Mouse (Mus musculus): ENCODE measurements around the gene Ndrg3.
"Not testable (repeated sequence)": the region's sequence is repeated elsewhere in the genome, so short reads cannot be mapped to it uniquely, and the experiment has no call there.

Gene Ndrg3

DNA sequence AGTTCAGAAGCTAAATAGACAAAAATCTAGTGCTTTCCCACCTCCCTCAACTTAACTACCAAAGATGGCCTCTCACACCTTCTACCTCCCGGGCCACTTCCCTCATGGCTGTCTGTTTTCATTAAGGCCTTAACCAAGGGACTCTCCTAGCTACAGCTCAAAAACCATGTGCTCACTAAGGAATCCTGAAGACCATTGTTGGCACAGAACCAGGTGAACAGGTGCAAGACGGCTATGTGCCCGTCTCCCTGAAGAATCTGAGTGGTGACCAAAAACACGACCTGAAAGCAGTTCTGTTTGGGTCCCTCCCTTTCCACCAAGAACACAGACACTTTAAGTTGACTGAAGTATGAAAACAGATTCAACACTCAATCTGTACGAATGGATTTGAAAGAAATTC is 6.4 kb upstream of the Ndrg3 start:
- in situ Hi-C loops (cut with MboI): no loop called here

DNA sequence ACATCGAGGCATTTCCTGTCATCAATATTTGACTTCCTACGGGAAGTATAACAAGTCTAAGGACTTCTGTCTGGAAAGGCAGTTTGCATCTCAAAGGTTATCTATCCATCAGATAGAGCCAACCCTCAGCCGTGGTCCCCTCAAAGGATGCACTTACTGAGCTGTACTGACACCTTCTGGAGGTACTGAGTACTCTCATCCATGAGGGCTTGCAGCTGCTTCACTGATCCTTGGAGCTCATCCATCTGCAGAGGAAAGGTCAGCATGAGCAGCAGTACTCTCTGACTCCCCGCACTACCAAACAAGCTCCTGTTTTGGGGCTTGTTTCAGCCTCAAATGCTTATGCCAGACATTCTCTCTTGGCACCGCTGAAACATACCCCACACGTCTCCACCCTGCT is 4.7 kb upstream of the Ndrg3 start:
- in situ Hi-C loops (cut with MboI): no loop called here

DNA sequence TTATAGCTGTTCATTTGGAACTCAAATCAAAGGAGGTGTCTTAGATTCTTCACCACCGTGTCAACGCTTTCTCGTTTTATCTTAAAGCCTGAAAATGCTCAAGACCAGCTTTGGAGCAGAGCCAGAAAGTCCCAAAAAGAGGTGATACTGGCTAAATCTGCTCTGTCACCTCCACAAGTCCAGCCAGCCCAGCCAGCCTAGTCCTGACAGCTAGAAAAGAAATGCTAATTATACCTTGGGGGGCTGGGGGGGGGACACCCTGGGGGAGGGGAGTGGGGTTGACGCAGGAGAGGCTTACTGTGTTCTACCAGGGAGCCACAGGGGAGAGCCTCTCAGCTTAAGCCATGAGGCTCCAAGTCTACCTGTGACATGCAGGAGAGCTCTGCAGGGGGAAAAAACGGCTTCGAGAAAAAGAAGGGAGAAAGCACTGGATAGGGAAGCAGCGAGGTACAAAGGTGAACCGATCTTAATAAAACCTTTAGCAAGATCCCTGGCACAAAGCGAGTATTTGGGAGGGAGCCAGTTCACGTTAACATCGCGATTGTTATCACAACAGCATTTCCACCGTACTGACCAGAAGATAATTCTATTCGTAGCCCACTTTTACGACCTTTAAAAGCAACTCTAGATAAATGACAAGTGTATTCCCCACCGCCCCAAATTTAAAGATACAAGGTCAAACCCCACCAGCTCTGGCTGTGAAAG is 977 bp downstream of the Ndrg3 start:
- in situ Hi-C loops (cut with MboI): no loop called here

DNA sequence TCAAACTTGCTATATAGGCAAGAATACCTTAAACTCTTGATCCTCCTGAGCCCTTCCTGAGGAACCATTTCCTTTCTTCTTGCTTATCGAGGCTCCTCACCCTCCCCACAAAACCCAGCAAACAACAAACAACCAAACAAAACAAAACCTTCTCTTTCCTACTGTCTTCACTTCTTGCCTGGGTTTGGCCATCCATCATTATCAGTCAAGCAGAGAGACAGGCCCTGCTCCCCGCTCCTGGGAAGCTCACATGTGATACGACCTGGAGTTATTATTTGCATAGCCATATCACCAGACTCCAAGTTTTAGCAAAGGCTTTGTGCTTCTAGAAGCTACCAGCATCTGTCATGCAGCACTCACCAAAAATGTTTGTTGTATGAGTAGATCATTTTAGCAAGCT is 4.5 kb downstream of the Ndrg3 start:
- in situ Hi-C loops (cut with MboI): no loop called here

DNA sequence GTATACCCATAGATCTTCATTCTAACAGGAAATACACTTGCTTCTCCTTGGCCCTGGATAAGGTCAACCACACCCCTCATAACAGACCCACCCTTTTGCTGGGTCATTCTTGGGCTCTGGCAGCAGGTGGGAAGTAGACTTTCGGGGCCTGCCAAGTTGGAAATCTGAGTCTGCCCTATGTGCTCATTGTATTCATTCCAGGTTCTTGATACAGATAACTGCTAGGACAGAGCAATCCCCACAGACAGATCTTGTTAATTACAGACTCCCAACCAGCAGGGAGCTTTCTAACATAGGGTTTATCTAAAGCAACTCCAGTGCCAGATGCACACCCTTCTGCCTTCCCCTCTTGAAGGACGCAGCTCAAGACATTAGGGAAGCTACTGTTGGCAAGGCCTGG is 9.0 kb downstream of the Ndrg3 start:
- in situ Hi-C loops (cut with MboI): no loop called here

DNA sequence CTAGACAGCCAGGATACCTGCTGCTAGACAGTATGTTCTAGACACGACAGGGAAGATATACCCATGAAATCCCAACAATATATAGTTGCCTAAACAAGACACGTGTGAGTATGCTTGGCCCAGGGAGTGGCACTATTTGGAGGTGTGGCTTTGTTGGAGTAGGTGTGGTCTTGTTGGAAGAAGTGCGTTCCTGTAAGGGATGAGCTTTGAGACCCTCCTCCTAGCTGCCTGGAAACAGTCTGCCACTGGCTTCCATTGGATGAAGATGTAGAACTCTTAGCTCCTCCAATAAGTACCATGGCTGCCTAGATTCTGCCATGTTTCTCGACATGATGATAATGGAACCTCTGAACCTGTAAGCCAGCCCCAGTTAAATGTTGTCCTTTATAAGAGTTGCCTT is 10.6 kb downstream of the Ndrg3 start:
- in situ Hi-C loops (cut with MboI): no loop called here

DNA sequence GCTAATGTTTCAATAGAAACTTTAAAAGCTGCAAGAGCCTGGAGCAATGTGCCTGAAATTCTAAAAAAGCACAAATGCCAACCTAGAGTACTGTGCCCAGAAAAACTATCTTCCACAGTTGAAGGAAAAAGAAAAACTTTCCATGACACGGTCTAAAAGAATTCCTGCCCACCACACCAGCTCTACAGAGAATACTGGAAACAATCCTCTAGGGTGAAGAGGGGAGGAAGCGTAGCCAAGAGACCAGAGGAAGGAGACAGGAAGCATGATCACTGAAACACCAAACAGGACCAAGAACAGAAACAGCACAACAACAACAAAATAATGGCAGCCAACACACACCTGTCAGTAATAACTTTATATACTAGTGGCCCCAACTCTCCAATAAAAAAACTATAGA is 11.8 kb downstream of the Ndrg3 start:
- in situ Hi-C loops (cut with MboI): no loop called here

DNA sequence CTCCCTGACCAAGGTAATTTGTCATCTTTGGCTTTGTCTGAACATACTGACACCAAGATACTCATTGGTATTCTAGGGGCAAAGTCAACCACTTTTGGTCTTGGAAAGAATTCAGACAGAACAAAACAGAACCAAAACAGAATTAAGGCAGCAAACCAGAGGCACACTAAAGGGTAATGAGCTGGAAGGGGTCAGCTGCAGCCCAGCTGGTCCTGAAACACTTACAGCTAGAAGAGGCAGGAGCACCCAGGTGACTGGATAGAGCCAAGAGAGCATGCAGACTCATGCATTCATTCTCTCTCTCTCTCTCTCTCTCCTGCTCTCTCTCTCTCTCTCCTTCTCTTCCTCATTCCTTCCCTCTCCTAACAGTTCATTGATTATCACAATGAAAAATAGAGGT is 15.1 kb downstream of the Ndrg3 start:
- in situ Hi-C loops (cut with MboI): no loop called here

DNA sequence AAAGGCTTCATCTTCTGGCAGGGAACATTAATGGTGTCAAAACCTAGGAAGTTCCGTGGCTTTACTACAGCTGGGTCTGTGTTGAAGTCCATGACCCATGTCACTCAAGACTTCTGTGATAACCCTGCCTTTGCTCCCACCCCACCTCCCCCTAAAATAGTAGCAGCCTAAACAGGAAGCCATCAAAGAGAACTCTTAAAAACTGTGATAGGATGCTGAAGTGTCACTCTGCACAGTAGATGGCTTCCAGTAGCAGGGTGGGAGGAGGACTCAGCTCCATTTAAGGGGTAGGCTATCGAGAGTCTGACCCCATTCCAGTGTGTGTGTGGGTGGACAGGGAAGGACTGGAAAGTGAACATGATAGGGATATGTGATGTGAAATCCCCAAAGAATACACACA is 16.9 kb downstream of the Ndrg3 start:
- in situ Hi-C loops (cut with MboI): no loop called here

DNA sequence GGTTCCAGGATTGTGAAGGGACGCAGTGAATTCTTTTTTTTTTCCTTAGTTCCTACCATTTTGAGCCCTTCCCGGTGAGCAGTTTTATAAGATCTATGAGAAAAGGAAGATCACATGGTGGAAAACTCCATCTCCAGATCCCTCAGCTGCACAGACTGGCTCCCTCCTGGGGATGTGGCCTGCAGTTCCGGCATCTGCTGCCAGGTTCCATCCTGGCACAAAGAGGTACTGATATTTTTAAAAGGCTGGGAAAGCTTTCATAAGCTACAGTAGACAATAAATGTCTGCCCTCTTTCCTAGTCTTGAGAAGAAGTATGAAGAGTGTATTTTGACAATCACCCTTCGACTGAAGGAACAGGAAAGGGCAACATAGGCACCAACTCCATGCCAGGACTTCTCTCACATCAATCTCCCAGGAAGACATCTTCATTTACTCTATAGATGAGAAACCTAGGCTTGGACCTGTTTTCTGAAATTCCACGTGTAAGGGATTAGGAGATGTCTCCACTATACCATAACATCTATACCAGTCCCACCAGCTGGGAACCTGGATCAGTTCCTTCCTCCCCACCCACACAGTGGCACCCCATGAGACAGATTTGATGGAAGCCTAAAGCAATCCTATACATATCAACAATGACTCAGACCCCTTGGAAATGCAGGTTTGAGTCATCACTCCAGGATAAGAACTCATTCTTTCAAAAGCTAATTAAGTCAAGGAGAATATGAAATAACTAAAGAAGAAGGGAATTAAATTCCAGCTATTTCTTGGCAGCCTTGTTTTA is 18.3 kb downstream of the Ndrg3 start:
- in situ Hi-C loops (cut with MboI): no loop called here

DNA sequence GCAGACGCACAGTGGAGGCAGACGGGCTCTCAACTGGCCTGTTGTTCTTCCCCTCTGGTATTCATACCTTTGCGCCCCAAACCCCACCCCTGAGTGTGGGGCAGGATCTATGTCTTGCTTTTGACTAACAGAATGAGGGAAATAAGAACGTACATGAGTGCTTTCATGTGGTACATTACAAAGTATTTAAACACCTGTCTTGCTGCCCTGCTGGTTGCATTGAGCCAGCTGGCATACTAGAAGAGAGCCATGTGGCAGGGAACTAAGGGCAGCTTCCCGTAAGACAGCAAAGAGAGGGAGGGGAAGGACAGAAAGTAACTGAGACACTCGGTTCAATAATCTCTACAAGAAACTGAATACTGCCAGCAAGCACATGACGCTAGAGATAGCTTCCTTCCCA is 21.6 kb downstream of the Ndrg3 start:
- in situ Hi-C loops (cut with MboI): no loop called here

DNA sequence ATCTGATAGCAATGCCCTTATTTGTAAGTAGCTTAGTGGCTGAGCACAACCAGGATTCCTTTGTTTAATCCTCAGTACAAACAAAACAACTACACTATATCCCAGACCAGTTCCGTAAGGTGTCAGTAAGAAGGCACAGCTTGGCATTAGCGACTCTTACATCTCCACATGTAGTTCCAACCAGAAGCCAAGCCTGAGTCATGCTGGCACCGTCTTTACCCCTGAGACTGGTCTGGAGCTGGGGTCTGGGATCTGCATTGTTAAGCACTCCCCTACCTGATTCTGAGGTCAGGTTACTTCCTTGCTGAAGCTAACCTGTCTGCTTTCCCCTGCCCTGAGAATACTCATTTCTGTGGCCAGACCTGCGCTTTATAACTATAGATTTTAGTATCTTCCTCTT is 23.4 kb downstream of the Ndrg3 start:
- in situ Hi-C loops (cut with MboI): no loop called here

DNA sequence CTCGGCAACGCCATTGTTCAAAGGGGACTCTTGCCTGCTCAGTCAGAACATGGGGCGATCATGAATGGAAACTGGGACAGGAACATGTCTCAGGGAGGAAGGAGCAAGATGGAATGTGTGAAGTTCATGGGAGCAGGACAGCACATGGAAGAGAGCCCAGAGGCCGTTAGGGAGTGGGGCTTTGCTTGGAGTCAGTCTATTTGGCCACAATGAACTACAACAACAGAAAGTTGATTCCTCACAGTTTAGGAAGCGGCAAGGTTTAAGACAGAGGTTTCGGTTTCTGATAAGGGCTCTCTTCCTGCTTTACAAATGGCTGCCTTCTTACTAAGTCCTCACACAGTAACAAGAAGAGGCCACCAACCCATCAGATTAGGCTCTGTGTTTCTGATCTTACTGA is 24.5 kb downstream of the Ndrg3 start:
- in situ Hi-C loops (cut with MboI): no loop called here

DNA sequence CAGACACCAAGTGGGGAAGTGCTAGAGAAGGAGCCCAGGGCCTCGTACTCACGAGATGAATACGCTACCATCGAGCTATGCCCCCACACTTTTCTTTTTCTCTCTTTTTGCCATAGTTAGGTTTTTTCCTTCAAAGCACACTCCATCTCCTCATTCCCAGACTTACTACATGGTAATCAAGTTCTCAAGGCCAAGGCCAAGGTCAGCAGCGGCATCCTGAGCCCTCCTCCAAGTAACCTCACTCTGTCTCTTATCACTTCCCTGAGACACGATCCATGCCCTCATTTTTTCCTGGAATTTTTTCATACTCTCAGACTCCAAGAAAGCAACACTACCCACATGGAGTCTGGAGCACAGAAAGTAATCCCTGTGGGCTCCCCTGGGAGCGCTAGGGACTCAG is 28.0 kb downstream of the Ndrg3 start:
- in situ Hi-C loops (cut with MboI): no loop called here

DNA sequence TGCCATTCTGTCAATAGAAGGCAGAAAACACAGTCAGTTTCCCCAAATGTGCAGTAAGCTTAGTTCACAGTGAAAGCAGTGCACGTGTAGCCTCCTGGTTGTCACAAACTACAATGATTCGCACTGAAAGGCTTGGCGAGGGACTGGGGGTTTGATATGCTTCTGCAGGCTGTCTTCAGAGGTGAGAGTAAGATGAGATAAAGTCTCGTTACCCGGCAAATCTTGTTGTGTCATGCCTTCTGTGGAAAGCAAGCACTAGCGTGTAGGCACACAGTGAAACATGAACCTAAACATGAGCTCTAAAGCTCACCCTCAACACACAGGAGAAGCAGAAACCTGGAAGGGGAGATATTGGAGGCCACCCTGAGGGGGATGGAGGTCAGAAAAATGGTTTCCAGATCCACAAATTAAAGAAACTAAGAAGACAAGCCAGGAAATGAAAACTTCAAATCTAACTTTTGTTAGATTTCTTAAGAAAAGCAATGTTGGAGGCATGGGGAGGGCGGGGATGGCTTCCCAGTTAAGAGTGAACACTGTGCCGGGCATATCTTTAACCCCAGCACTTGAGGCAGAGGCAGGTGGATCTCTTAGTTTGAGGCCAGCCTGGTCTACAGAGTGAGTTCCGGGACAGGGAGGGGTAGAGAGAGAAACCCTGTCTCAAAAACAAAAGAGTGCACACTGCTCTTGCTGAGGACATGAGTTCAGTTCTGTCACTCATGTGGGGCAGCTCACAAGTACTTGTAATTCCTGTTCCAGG is 33.2 kb downstream of the Ndrg3 start:
- in situ Hi-C loops (cut with MboI): no loop called here

DNA sequence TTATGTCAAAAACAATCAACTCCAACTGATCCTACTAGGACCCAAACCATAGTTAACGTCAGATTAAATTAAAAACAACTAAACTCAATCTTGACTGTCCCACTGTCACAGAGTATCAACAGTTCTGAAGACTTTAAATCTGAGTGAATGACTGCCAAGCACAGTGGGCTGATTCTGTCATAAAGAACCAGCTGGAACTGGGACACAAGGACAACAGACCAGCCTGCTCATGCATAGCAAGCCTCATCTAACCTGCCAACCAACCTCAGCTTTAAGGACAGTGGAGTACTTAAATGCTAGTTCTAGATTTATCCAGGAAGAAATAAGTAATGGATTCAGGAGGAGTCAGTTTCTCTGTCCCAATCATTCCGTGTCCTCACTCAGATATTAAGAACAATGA is 34.8 kb downstream of the Ndrg3 start:
- in situ Hi-C loops (cut with MboI): no loop called here

DNA sequence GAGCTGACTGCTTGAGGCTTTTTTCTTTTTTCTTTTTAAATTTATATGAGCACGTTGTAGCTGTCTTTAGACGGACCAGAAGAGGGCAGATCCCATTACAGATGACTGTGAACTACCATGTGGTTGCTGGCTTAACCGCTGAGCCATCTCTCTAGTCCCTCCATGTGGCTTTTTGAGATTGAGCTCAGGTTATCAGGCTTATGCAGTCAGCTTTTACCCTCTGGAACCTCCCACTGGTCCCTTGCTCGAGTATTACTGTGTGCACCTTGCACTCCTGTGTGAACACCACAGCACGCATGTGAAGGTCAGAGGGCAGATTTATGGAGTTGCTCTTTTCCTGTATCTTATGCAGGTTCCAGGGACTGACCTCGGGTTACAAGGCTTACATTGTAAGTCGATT is 35.5 kb downstream of the Ndrg3 start:
- in situ Hi-C loops (cut with MboI): no loop called here

DNA sequence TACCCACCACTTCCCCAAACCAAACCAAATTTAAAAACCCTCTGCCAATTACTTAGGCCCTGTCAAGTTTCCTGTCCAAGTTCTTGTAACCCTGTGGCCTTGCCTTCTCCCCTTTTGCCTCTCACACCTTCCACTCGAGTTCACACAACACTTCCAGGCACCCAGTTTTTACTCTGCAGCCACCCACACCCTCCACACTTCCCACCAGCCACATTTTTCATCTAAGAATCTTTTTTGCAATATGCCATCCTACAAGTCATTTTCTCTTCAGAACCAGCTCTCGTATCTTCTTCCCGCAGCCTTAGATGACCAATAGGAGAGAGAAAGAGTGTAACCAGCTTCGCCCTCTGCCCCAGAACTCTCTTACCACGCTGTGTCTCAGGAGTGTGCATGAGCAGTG is 37.4 kb downstream of the Ndrg3 start:
- in situ Hi-C loops (cut with MboI): no loop called here

DNA sequence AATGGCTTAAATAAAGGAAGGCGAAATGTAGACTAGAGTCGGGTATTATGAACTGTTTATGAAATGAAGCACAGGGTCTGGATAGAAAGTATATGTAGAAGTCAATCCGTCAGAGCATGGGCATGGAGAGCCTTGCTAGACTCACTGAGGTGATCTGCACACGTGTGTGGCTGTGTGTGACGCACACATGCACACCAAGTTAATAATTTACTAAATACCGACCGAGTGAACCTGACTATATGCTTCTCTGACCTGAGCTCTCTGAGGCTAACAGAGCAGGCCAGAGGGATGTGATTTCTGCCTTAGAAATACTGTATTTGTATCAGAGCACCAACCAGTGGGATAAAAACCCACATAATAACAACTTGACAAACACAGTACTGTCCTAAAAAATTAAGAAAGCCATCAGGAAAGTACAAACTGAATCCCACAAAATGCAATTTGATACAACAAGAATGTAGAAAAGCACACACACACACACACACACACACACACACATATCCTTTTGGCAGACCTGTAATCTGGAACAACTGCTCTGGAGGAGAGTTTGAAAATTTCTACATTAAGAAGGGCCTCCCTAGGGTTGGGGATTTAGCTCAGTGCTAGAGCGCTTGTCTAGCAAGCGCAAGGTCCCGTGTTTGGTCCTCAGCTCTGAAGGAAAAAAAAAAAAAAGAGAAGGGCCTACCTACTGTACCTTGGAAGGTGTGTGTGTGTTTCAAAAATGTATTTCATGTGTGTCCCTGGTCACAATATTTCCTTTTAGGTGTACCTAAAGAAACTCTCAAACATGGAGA is 40.4 kb downstream of the Ndrg3 start:
- in situ Hi-C loops (cut with MboI): no loop called here

DNA sequence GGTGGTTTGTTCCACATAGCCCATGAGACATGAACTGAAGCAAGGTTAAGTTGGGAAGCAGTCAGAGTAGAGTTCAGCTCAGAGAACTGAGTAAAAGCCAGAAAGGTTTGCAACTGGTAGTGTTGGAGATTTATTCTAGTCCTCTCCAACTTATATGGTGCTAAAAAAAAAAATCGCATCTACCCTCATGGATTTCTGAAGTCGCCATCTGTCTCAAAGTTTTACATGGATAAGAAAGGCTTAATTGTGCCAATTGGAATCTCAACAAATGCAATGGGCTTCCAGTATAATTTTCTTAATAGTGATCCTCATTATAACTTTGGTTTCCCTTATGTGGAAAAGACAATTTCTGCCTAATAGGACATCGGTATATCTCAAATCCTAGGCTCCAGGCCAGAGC is 41.0 kb downstream of the Ndrg3 start:
- in situ Hi-C loops (cut with MboI): no loop called here

DNA sequence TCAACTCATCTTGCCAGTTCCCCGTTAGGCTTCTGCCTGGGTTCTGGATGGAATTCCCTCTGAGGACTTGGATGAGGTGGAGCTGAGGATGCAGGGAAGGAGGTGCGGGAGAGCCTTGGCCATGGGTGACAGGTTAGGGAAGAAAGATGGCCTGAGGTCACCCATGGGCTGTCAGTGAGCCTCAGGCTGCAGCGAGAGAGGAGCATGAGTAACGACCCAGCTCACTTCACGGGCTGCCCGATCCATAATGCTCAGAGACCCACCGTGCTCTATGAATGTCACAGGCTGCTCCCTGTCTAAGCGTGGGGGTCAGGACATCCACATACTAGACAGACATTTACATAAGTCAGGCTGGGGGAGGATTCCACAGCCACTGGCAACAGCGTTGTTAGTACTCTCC is 50.3 kb downstream of the Ndrg3 start:
- in situ Hi-C loops (cut with MboI): not testable (repeated sequence)

DNA sequence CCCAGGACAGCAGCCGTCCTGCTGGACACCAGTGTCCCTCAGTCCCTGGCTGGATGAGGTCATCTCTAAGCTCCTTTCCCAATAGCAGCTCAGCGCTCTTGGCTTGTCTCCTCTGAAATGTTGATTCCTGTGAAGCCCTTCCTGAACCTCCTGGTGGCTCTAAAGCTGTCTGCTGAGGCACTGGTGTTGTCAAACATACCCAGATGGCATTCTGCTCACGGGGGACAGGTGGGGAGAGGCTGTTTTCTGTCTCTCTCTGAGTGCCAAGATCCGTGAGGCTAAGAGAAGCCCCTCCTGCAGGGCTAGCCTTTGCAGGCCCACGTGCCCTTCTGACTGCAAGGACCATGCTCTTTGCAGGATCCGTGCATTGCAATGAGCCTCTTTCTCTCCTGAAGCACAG is 51.9 kb downstream of the Ndrg3 start:
- in situ Hi-C loops (cut with MboI): not testable (repeated sequence)

Data from mature B cell (primary cell).